Mouse (Mus musculus): ENCODE measurements around the gene Acad9.

GRCm38 (mm10) chr3:36065843-36066651 lies at the start of gene Acad9:
- TF ChIP-seq ZKSCAN1 (IDR thresholded peaks at IDR 0.05; ENCODE audit: borderline replicate concordance, low read depth, low read length) (no peak), POLR2A (IDR thresholded peaks at IDR 0.05; ENCODE audit: low read depth, low read length) (peak; percentile 89), CTCF (conservative IDR thresholded peaks at IDR 0.05 in 1 of 2, IDR thresholded peaks at IDR 0.05 in 1 of 2; ENCODE audit: low read depth in 2 of 2, low read length in 2 of 2) (no peak), ZC3H11A (IDR thresholded peaks at IDR 0.05; ENCODE audit: low read depth, low read length) (no peak), KAT2A (IDR thresholded peaks at IDR 0.05; ENCODE audit: insufficient replicate concordance, low read length) (peak; percentile 75; the same call in 1 of the 2 replicates), EP300 (IDR thresholded peaks at IDR 0.05; ENCODE audit: low read length) (no peak), MYC (IDR thresholded peaks at IDR 0.05; ENCODE audit: low read depth, low read length) (peak; percentile 60; the same call in 1 of the 2 replicates), ETS1 (conservative IDR thresholded peaks at IDR 0.05; ENCODE audit: low read depth, low read length) (peak; percentile 42; the same call in 1 of the 2 replicates)
